Mouse (Mus musculus): Measurements from ENCODE around the gene Kif24. TPM values are rescaled to one million over a fixed set of nuclear protein-coding genes. Genes with fewer than 3 reads are reported as not detected.

Gene Kif24
- polyA plus RNA-seq (2012): 0.38 and 1.3 TPM in 2 replicates

DNA sequence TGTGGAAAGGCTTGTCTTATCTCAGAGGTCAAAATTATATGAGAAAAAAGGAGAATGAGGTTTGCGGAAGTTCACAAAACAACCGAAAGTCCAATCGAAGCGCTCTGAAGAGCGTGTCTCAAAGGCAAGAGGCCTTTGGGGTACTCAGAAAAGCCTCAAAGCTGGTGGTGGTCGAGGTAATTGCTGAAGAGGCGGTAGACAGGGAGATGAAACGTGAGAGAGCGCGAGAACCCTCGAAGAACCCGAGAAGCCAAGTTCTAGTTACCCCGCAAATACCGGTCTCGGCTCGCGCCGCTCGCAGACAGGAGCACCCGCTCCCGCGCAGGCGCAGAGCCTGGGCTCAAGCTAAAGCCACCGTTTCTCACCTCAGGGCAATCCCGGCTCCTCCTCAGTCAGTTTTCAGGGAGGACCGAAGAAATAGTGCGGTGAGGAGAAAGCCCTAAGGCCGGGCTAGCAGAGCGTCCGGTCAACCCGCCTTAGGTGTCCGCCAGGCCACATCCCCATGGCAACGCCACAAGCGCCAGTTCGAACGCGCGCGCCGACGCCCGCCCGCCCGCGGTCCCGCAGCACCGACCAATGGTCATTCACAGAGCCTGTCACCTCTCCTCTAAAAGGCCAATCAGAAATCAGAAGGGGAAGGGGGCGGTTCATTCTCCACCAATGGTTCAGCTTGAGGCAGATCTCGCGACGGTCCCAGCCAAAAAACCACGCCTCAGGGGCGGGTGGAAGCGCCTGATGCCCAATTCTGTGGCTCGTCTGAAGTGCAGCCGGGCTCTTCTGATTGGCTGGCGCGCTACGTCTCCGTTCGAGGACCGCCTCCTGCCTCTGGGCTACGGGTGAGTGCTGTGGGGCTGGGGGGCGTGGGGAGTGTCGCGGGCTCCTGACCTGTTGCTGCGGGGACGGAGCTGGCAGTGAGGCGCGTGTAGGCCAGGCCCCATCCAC, at the start of gene Kif24, which contains the start of gene Nudt2:
Kif24 (minus strand) TSS at position 543 of the 942 bp plus-strand sequence.
Nudt2 (plus strand) TSS at position 807 of the 942 bp plus-strand sequence.
- TF ChIP-seq GATA1 (IDR thresholded peaks at IDR 0.05; ENCODE audit: low read length) (no peak), TAL1 (IDR thresholded peaks at IDR 0.05; ENCODE audit: low read length) (no peak)
- Histone ChIP-seq H3K4me3 (replicated peaks) (peak within 1 kb of the TSS; percentile 73), H3K36me3 (ENCODE audit: control insufficient read depth) (peaks cover 11% of the 10 kb centered on the region), H3K27me3 (ENCODE audit: control insufficient read depth) (no peaks in the 10 kb centered on the region), H3K9me3 (ENCODE audit: control insufficient read depth, low read length) (no peaks in the 10 kb centered on the region), H3K4me1 (ENCODE audit: control insufficient read depth) (peaks cover 31% of the 10 kb centered on the region)

DNA sequence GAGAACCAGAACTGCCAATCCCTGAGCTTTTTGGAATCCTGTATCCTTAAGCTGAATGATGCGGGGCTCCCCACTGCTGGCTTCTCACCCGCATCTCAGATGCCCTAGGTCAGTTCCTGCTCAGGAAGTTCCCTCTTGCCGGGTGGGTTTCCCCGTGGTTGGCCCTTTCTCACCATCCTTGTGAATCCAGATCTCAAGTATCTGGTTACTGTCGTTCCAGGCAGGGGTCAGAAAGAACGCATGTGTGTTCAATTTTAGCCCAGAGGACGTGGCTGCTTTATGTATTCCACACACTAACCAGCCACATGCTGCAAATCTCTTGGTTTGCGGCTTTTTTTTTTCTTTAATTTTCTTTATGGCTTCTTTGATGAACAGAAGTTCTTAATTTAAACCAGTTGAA, 49.0 kb upstream of the Kif24 start:
- TF ChIP-seq GATA1 (IDR thresholded peaks at IDR 0.05; ENCODE audit: low read length) (no peak), TAL1 (IDR thresholded peaks at IDR 0.05; ENCODE audit: low read length) (no peak)
- Histone ChIP-seq H3K4me1 (ENCODE audit: control insufficient read depth) (no peaks in the 10 kb centered on the region), H3K27me3 (ENCODE audit: control insufficient read depth) (peaks cover 20% of the 10 kb centered on the region), H3K36me3 (ENCODE audit: control insufficient read depth) (no peaks in the 10 kb centered on the region), H3K9me3 (ENCODE audit: control insufficient read depth, low read length) (no peaks in the 10 kb centered on the region), H3K4me3 (replicated peaks) (no peak overlapping the region)

DNA sequence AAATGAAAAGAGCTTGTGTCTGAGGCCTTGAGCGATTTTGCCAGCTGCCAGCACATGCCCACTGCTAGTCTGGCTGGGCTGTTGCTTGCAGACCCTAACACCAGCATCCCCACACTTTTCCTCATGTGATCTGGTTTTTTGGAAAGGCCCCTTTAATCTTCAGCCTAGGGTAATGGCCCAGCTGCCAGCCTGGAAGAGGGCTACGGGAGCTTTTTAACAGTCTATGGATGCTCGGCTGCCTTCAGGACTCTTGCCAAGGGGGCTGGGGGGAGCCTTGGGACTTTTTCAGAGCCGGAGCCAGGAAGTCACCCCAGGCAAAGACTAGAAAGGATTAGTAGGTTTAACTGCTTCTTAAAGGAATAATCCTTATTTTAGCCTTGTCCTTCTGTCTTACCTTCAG, 48.6 kb upstream of the Kif24 start:
- TF ChIP-seq TAL1 (IDR thresholded peaks at IDR 0.05; ENCODE audit: low read length) (no peak), GATA1 (IDR thresholded peaks at IDR 0.05; ENCODE audit: low read length) (no peak)
- H3K27me3 ChIP-seq (ENCODE audit: control insufficient read depth): peaks cover 24% of the 10 kb centered on the region
- no peaks in the 10 kb centered on the region for H3K9me3 ChIP-seq (ENCODE audit: control insufficient read depth, low read length)
- no peak overlapping the region for H3K4me3 ChIP-seq (replicated peaks)
- no peaks in the 10 kb centered on the region for H3K4me1 ChIP-seq (ENCODE audit: control insufficient read depth)
- no peaks in the 10 kb centered on the region for H3K36me3 ChIP-seq (ENCODE audit: control insufficient read depth)

DNA sequence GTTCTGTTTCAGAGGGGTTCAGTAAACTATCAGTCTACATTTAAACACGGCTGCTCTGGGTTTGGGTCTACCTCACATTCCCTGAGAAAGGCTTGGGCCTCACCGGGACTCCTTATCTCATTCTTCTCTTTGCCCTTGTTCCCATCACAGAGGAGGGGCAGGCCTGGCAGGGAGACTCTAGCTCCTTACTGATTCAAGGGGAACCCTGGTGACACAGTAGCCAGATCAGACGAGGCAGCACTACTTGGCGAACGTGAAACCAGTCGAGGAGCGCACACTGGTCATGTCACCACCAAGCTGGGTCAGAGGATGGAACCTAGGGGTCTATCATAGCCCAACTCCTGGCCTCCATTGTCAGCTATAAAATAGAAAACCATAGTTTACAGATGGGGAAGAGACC, 43.3 kb upstream of the Kif24 start:
- Histone ChIP-seq H3K36me3 (ENCODE audit: control insufficient read depth) (no peaks in the 10 kb centered on the region), H3K9me3 (ENCODE audit: control insufficient read depth, low read length) (no peaks in the 10 kb centered on the region), H3K27me3 (ENCODE audit: control insufficient read depth) (peaks cover 42% of the 10 kb centered on the region), H3K4me1 (ENCODE audit: control insufficient read depth) (peaks cover 22% of the 10 kb centered on the region), H3K4me3 (replicated peaks) (no peak overlapping the region)
- no peak for TF ChIP-seq GATA1 (IDR thresholded peaks at IDR 0.05; ENCODE audit: low read length)
- no peak for TF ChIP-seq TAL1 (IDR thresholded peaks at IDR 0.05; ENCODE audit: low read length)

DNA sequence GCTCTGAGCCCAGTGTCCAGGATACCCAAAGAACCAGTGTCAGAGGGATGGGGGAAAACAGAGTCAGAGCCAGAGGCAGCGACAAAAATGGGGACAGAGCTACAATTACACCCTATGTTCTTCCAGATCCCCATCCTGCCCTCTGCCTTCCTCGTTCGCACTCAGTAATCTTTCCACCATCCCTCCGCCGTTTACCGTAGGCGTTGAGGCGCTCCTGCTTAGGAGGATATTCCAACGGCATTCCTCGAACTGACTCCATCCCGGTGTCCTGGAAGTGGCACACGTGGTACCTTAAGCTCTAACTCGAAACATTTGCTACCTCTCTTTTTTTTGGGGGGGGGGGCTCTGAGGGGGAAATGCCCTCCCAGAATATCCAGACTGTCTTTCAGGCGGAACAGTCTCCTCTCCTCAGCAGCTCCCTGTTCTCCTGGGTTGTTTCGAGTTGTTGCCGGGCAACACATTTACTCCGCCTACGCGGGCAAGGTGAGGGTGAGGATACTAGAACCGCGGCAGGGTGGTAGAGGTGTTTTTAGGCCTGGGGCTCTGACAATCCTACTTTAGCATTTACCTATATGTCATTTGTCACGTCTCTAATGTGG, 42.7 kb upstream of the Kif24 start:
- Histone ChIP-seq H3K4me1 (ENCODE audit: control insufficient read depth) (peaks cover 27% of the 10 kb centered on the region), H3K9me3 (ENCODE audit: control insufficient read depth, low read length) (no peaks in the 10 kb centered on the region), H3K4me3 (replicated peaks) (peak overlapping the region; percentile 51), H3K27me3 (ENCODE audit: control insufficient read depth) (peaks cover 46% of the 10 kb centered on the region), H3K36me3 (ENCODE audit: control insufficient read depth) (no peaks in the 10 kb centered on the region)
- no peak for TF ChIP-seq TAL1 (IDR thresholded peaks at IDR 0.05; ENCODE audit: low read length)

DNA sequence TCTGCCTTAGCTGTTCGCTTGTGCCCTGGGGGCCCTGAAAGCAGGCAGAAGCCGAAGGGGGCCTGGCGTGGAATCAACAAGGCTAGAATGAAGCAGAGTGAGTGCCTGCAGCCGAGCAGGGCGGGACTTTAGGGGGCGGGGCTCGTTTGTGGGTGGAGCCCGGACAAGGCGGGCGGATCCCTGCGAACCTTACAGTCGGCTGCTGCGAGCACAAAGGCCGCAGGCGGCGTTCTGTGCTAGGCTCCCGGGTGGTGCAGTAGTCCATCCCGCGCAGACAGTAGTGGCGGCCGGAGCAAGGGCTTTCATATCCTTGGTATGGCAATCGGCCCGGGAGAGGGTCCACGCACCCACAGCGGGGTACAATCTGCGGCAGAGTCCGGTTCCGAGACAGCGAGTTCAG, 42.2 kb upstream of the Kif24 start:
- Histone ChIP-seq H3K4me1 (ENCODE audit: control insufficient read depth) (peaks cover 32% of the 10 kb centered on the region), H3K27me3 (ENCODE audit: control insufficient read depth) (peaks cover 51% of the 10 kb centered on the region), H3K9me3 (ENCODE audit: control insufficient read depth, low read length) (no peaks in the 10 kb centered on the region), H3K4me3 (replicated peaks) (peak overlapping the region; percentile 51), H3K36me3 (ENCODE audit: control insufficient read depth) (no peaks in the 10 kb centered on the region)
- no peak for TF ChIP-seq TAL1 (IDR thresholded peaks at IDR 0.05; ENCODE audit: low read length)
- no peak for TF ChIP-seq GATA1 (IDR thresholded peaks at IDR 0.05; ENCODE audit: low read length)

DNA sequence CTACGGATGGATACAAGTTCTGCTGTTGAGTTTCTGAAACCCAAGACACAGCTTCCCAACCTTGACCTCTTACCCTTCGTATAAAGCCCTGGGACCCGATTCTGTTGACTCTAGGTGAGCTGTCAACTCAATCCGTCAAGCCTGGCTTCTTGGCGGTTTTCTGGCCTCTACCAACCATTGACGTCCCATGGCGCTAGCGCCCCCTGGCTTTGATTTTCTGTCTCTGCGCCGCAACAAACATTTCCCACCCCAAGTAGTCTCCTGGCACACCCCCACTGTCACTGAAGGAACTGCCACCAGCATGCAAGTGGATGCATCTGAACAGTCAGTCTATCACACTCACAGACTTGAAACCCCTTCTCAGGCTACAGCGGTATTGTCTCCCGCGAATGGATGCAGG, 41.5 kb upstream of the Kif24 start:
- peaks cover 55% of the 10 kb centered on the region for H3K27me3 ChIP-seq (ENCODE audit: control insufficient read depth)
- TF ChIP-seq TAL1 (IDR thresholded peaks at IDR 0.05; ENCODE audit: low read length): no peak
- TF ChIP-seq GATA1 (IDR thresholded peaks at IDR 0.05; ENCODE audit: low read length): no peak
- peaks cover 32% of the 10 kb centered on the region for H3K4me1 ChIP-seq (ENCODE audit: control insufficient read depth)
- no peaks in the 10 kb centered on the region for H3K9me3 ChIP-seq (ENCODE audit: control insufficient read depth, low read length)
- H3K4me3 ChIP-seq (replicated peaks): peak overlapping the region; percentile 51
- H3K36me3 ChIP-seq (ENCODE audit: control insufficient read depth): no peaks in the 10 kb centered on the region

DNA sequence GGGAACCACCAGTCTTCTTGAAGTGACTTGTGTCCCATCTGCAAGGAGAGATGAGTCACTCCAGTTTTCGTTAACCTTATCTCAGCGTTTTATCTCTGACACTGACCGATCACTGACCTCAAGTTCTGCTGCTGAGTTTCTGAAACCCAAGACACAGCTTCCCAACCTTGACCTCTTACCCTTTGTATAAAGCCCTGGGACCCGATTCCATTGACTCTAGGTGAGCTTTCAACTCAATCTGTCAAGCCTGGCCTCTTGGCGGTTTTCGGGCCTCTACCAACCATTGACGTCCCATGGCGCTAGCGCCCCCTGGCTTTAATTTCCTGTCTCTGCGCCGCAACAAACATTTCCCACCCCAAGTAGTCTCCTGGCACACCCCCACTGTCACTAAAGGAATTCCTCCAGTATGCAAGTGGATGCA, 40.5 kb upstream of the Kif24 start:
- TF ChIP-seq GATA1 (IDR thresholded peaks at IDR 0.05; ENCODE audit: low read length) (no peak), TAL1 (IDR thresholded peaks at IDR 0.05; ENCODE audit: low read length) (no peak)

DNA sequence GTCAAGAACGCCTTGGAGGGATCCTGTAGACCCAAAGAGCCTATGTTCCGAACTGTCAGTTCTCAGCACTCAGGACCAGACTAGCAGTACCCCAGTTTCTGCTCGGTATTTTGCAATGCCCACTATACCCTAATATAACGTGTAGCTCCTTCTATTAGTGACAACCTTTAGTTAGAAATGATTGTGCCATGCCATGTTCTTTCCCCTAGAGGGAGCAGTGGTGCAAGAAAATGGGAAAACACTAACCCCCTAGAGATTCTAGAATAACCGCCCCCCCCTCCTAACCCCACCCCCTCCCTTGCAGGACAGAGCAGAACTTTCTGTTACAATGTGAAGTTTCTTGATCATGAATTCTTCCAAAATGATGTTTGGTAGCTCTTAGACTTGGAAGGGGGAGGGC, 39.6 kb upstream of the Kif24 start:
- peaks cover 64% of the 10 kb centered on the region for H3K27me3 ChIP-seq (ENCODE audit: control insufficient read depth)
- no peaks in the 10 kb centered on the region for H3K36me3 ChIP-seq (ENCODE audit: control insufficient read depth)
- no peak overlapping the region for H3K4me3 ChIP-seq (replicated peaks)
- H3K9me3 ChIP-seq (ENCODE audit: control insufficient read depth, low read length): no peaks in the 10 kb centered on the region
- no peak for TF ChIP-seq TAL1 (IDR thresholded peaks at IDR 0.05; ENCODE audit: low read length)
- no peak for TF ChIP-seq GATA1 (IDR thresholded peaks at IDR 0.05; ENCODE audit: low read length)
- peaks cover 32% of the 10 kb centered on the region for H3K4me1 ChIP-seq (ENCODE audit: control insufficient read depth)

More for the DNA sequence above, 40.5 kb upstream of the Kif24 start:
- Histone ChIP-seq H3K4me1 (ENCODE audit: control insufficient read depth) (peaks cover 32% of the 10 kb centered on the region), H3K36me3 (ENCODE audit: control insufficient read depth) (no peaks in the 10 kb centered on the region), H3K4me3 (replicated peaks) (no peak overlapping the region), H3K27me3 (ENCODE audit: control insufficient read depth) (peaks cover 60% of the 10 kb centered on the region), H3K9me3 (ENCODE audit: control insufficient read depth, low read length) (no peaks in the 10 kb centered on the region)
